Mouse (Mus musculus) embryonic facial prominence, embryonic 14.5 days (tissue): Measurements from ENCODE around the gene Mtln. TPM values are rescaled to one million over a fixed set of nuclear protein-coding genes. Genes with fewer than 3 reads are reported as not detected.

Experiments
- ATAC-seq: fragments of 200-750 bp; cut with Nextera tagmentation; 2 replicates; pipeline ENCODE4 v1.8.0; 2017; ENCODE audit warnings: low read depth, moderate number of reproducible peaks, moderate TSS enrichment
- DNase-seq: peaks from one replicate; pipeline ENCODE4 v3.0.0-alpha.2; 2015; ENCODE audit warnings: low spot score
- H3K27ac ChIP-seq: fragments of 300-500 bp; sonication (generic); replicated peaks from 2 replicates; pipeline ENCODE4 v1.5.1; 2014; ENCODE audit warnings: low read depth, mild to moderate bottlenecking, low read length, moderate library complexity
- H3K27me3 ChIP-seq: fragments of 300-500 bp; sonication (generic); replicated peaks from 2 replicates; pipeline ENCODE4 v1.6.1; 2014; ENCODE audit warnings: low read length; ENCODE audit not compliant: control insufficient read depth, insufficient read depth
- H3K36me3 ChIP-seq: fragments of 300-500 bp; sonication (generic); 2 replicates; pipeline ENCODE4 v1.6.1; 2014; ENCODE audit warnings: low read length, mixed read lengths; ENCODE audit not compliant: control insufficient read depth, insufficient read depth
- H3K4me1 ChIP-seq: fragments of 300-500 bp; sonication (generic); 2 replicates; pipeline ENCODE4 v1.6.1; 2014; ENCODE audit warnings: antibody characterized with exemption, low read length; ENCODE audit not compliant: control insufficient read depth, insufficient read depth
- H3K4me2 ChIP-seq: fragments of 300-500 bp; sonication (generic); 2 replicates; pipeline ENCODE4 v1.6.1; 2014; ENCODE audit warnings: low read depth, mild to moderate bottlenecking, low read length, moderate library complexity, mixed read lengths
- H3K4me3 ChIP-seq: fragments of 300-500 bp; sonication (generic); 2 replicates; pipeline ENCODE4 v1.5.1; 2014; ENCODE audit warnings: low read depth, mild to moderate bottlenecking, low read length
- H3K9ac ChIP-seq: fragments of 300-500 bp; sonication (generic); 2 replicates; pipeline ENCODE4 v1.6.1; 2014; ENCODE audit warnings: low read depth, mild to moderate bottlenecking, low read length, moderate library complexity, mixed read lengths
- H3K9me3 ChIP-seq: fragments of 300-500 bp; sonication (generic); 2 replicates; pipeline ENCODE4 v1.6.1; 2016; ENCODE audit warnings: low read length; ENCODE audit not compliant: control insufficient read depth
- WGBS: fragments of 180-500 bp; shearing (Covaris S2); extraction: QIAGEN DNeasy Blood & Tissue Kit; methylation state at CpG from one replicate; pipeline ENCODE4 v1.1.7; 2014; 5-methylcytosine and 5-hydroxymethylcytosine counted together
- polyA plus RNA-seq: library from polyadenylated mRNA; unstranded; fragments of >200 nt; fragmentation: Nextera tagmentation; extraction: Ambion mirVana; gene quantifications from 2 replicates; pipeline ENCODE4 v1.2.1, GENCODE M21; 2014

The Mtln gene
- polyA plus RNA-seq, 1 experiment from 2014 or later = 42.2 TPM

GRCm38 (mm10) chr2:127742637-127743036, 49.7 kb downstream of the Mtln start:
- Histone ChIP-seq H3K27ac (no peak overlapping the region), H3K4me3 (no peak overlapping the region), H3K27me3 (no peaks in the 10 kb centered on the region), H3K4me1 (no peaks in the 10 kb centered on the region), H3K36me3 (peaks cover 20% of the 10 kb centered on the region; the same call in 1 of the 2 replicates), H3K4me2 (no peak overlapping the region), H3K9me3 (no peaks in the 10 kb centered on the region), H3K9ac (no peak overlapping the region)
- DNase-seq (no peak), ATAC-seq (no peak)
- 73% methylated on average over 3 of the region's 3 CpGs for WGBS

Other genes starting within 250 kb of the Mtln start
- gene Zfp661, start 205.4 kb downstream of the Mtln start, polyA plus RNA-seq = 4.0 and 5.1 TPM in 2 replicates
- 109 and 113 TPM in 2 replicates for gene Mrps5, start 205.3 kb downstream of the Mtln start, polyA plus RNA-seq
- gene Mal, start 135.8 kb downstream of the Mtln start, polyA plus RNA-seq = 9.4 and 33.6 TPM in 2 replicates
- 14.0 and 17.8 TPM in 2 replicates for gene Mall, start 62.6 kb downstream of the Mtln start, polyA plus RNA-seq
- gene Nphp1, start 3.6 kb downstream of the Mtln start, polyA plus RNA-seq = 27.4 and 28.3 TPM in 2 replicates
- 16.8 and 18.9 TPM in 2 replicates for gene Bub1, start 39.4 kb upstream of the Mtln start, polyA plus RNA-seq
- 0.12 and 0.24 TPM in 2 replicates for gene Acoxl, start 46.4 kb upstream of the Mtln start, polyA plus RNA-seq